Mouse (Mus musculus): ENCODE data around the gene Prpf38b. TPM values are rescaled to one million over a fixed set of nuclear protein-coding genes. Genes with fewer than 3 reads are reported as not detected.

Gene Prpf38b
- polyA plus RNA-seq, 1 experiment from 2014 or later = 44.0 TPM

- no peaks in the 10 kb centered on the region for H3K4me1 ChIP-seq (ENCODE audit: control insufficient read depth, insufficient read depth, low read length)
- H3K4me3 ChIP-seq (replicated peaks; ENCODE audit: low read depth, low read length) = no peak overlapping the region
- no peak overlapping the region for H3K4me2 ChIP-seq (ENCODE audit: low read length)
- H3K27me3 ChIP-seq (ENCODE audit: control insufficient read depth, insufficient read depth, low read length) = no peaks in the 10 kb centered on the region
- H3K9me3 ChIP-seq (ENCODE audit: control insufficient read depth, low read length) = no peaks in the 10 kb centered on the region
- WGBS = 97% methylated on average over 6 of the region's 6 CpGs
- DNase-seq (no peak), ATAC-seq (ENCODE audit: low FRiP score, low TSS enrichment) (no peak)
- H3K36me3 ChIP-seq (ENCODE audit: control insufficient read depth, insufficient read depth, low read length) = no peaks in the 10 kb centered on the region
- H3K27ac ChIP-seq (replicated peaks; ENCODE audit: low read depth, low read length) = no peak overlapping the region
- H3K9ac ChIP-seq (replicated peaks; ENCODE audit: low read length) = no peak overlapping the region
Measured at GRCm38 (mm10) chr3:108933557-108933956, 22.0 kb upstream of the Prpf38b start.

GRCm38 (mm10) chr3:108926308-108926707, 14.8 kb upstream of the Prpf38b start:
- Histone ChIP-seq H3K4me3 (replicated peaks; ENCODE audit: low read depth, low read length) (no peak overlapping the region), H3K27ac (replicated peaks; ENCODE audit: low read depth, low read length) (no peak overlapping the region), H3K9ac (replicated peaks; ENCODE audit: low read length) (no peak overlapping the region), H3K4me1 (ENCODE audit: control insufficient read depth, insufficient read depth, low read length) (no peaks in the 10 kb centered on the region), H3K27me3 (ENCODE audit: control insufficient read depth, insufficient read depth, low read length) (no peaks in the 10 kb centered on the region), H3K36me3 (ENCODE audit: control insufficient read depth, insufficient read depth, low read length) (no peaks in the 10 kb centered on the region), H3K9me3 (ENCODE audit: control insufficient read depth, low read length) (no peaks in the 10 kb centered on the region), H3K4me2 (ENCODE audit: low read length) (no peak overlapping the region)
- ATAC-seq (ENCODE audit: low FRiP score, low TSS enrichment) (no peak), DNase-seq (no peak)
- 75% methylated on average over 1 of the region's 1 CpGs for WGBS

GRCm38 (mm10) chr3:108925677-108926076, 14.2 kb upstream of the Prpf38b start:
- WGBS = 92% methylated on average over 4 of the region's 4 CpGs
- Histone ChIP-seq H3K27ac (replicated peaks; ENCODE audit: low read depth, low read length) (no peak overlapping the region), H3K9me3 (ENCODE audit: control insufficient read depth, low read length) (no peaks in the 10 kb centered on the region), H3K4me2 (ENCODE audit: low read length) (no peak overlapping the region), H3K4me3 (replicated peaks; ENCODE audit: low read depth, low read length) (no peak overlapping the region), H3K27me3 (ENCODE audit: control insufficient read depth, insufficient read depth, low read length) (no peaks in the 10 kb centered on the region), H3K36me3 (ENCODE audit: control insufficient read depth, insufficient read depth, low read length) (no peaks in the 10 kb centered on the region), H3K4me1 (ENCODE audit: control insufficient read depth, insufficient read depth, low read length) (no peaks in the 10 kb centered on the region), H3K9ac (replicated peaks; ENCODE audit: low read length) (no peak overlapping the region)
- DNase-seq = no peak
- ATAC-seq (ENCODE audit: low FRiP score, low TSS enrichment) = no peak

GRCm38 (mm10) chr3:108921822-108922221, 10.3 kb upstream of the Prpf38b start:
- DNase-seq = no peak

GRCm38 (mm10) chr3:108920442-108921070, 9.0 kb upstream of the Prpf38b start:
- no peak overlapping the region for H3K27ac ChIP-seq (replicated peaks; ENCODE audit: low read depth, low read length)
- no peaks in the 10 kb centered on the region for H3K36me3 ChIP-seq (ENCODE audit: control insufficient read depth, insufficient read depth, low read length)
- WGBS = 89% methylated on average over 3 of the region's 3 CpGs
- H3K9ac ChIP-seq (replicated peaks; ENCODE audit: low read length) = no peak overlapping the region
- no peak overlapping the region for H3K4me2 ChIP-seq (ENCODE audit: low read length)
- H3K27me3 ChIP-seq (ENCODE audit: control insufficient read depth, insufficient read depth, low read length) = no peaks in the 10 kb centered on the region
- ATAC-seq (ENCODE audit: low FRiP score, low TSS enrichment) (no peak), DNase-seq (no peak)
- H3K4me3 ChIP-seq (replicated peaks; ENCODE audit: low read depth, low read length) = no peak overlapping the region
- no peaks in the 10 kb centered on the region for H3K4me1 ChIP-seq (ENCODE audit: control insufficient read depth, insufficient read depth, low read length)
- no peaks in the 10 kb centered on the region for H3K9me3 ChIP-seq (ENCODE audit: control insufficient read depth, low read length)

More at GRCm38 (mm10) chr3:108921822-108922221, 10.3 kb upstream of the Prpf38b start:
- no peak overlapping the region for H3K4me3 ChIP-seq (replicated peaks; ENCODE audit: low read depth, low read length)
- no peaks in the 10 kb centered on the region for H3K36me3 ChIP-seq (ENCODE audit: control insufficient read depth, insufficient read depth, low read length)
- H3K27ac ChIP-seq (replicated peaks; ENCODE audit: low read depth, low read length) = no peak overlapping the region
- WGBS = 88% methylated on average over 1 of the region's 1 CpGs
- no peak for ATAC-seq (ENCODE audit: low FRiP score, low TSS enrichment)
- H3K4me2 ChIP-seq (ENCODE audit: low read length) = no peak overlapping the region
- no peaks in the 10 kb centered on the region for H3K9me3 ChIP-seq (ENCODE audit: control insufficient read depth, low read length)
- H3K9ac ChIP-seq (replicated peaks; ENCODE audit: low read length) = no peak overlapping the region
- no peaks in the 10 kb centered on the region for H3K27me3 ChIP-seq (ENCODE audit: control insufficient read depth, insufficient read depth, low read length)
- H3K4me1 ChIP-seq (ENCODE audit: control insufficient read depth, insufficient read depth, low read length) = no peaks in the 10 kb centered on the region

GRCm38 (mm10) chr3:108918852-108919251, 7.3 kb upstream of the Prpf38b start:
- Histone ChIP-seq H3K27me3 (ENCODE audit: control insufficient read depth, insufficient read depth, low read length) (no peaks in the 10 kb centered on the region), H3K9ac (replicated peaks; ENCODE audit: low read length) (no peak overlapping the region), H3K36me3 (ENCODE audit: control insufficient read depth, insufficient read depth, low read length) (no peaks in the 10 kb centered on the region), H3K4me2 (ENCODE audit: low read length) (no peak overlapping the region), H3K4me3 (replicated peaks; ENCODE audit: low read depth, low read length) (no peak overlapping the region), H3K4me1 (ENCODE audit: control insufficient read depth, insufficient read depth, low read length) (no peaks in the 10 kb centered on the region), H3K9me3 (ENCODE audit: control insufficient read depth, low read length) (no peaks in the 10 kb centered on the region), H3K27ac (replicated peaks; ENCODE audit: low read depth, low read length) (no peak overlapping the region)
- 92% methylated on average over 1 of the region's 1 CpGs for WGBS
- no peak for DNase-seq
- ATAC-seq (ENCODE audit: low FRiP score, low TSS enrichment) = no peak

- ATAC-seq (ENCODE audit: low FRiP score, low TSS enrichment) (no peak), DNase-seq (no peak)
- Histone ChIP-seq H3K4me3 (replicated peaks; ENCODE audit: low read depth, low read length) (no peak overlapping the region), H3K4me2 (ENCODE audit: low read length) (no peak overlapping the region), H3K9ac (replicated peaks; ENCODE audit: low read length) (no peak overlapping the region), H3K27ac (replicated peaks; ENCODE audit: low read depth, low read length) (no peak overlapping the region), H3K9me3 (ENCODE audit: control insufficient read depth, low read length) (no peaks in the 10 kb centered on the region), H3K36me3 (ENCODE audit: control insufficient read depth, insufficient read depth, low read length) (no peaks in the 10 kb centered on the region), H3K4me1 (ENCODE audit: control insufficient read depth, insufficient read depth, low read length) (no peaks in the 10 kb centered on the region), H3K27me3 (ENCODE audit: control insufficient read depth, insufficient read depth, low read length) (no peaks in the 10 kb centered on the region)
- 44% methylated on average over 3 of the region's 3 CpGs for WGBS
Measured at GRCm38 (mm10) chr3:108917986-108918385, 6.5 kb upstream of the Prpf38b start.

GRCm38 (mm10) chr3:108916857-108917256, 5.3 kb upstream of the Prpf38b start:
- Histone ChIP-seq H3K27ac (replicated peaks; ENCODE audit: low read depth, low read length) (no peak overlapping the region), H3K9me3 (ENCODE audit: control insufficient read depth, low read length) (no peaks in the 10 kb centered on the region), H3K9ac (replicated peaks; ENCODE audit: low read length) (no peak overlapping the region), H3K4me2 (ENCODE audit: low read length) (no peak overlapping the region), H3K4me1 (ENCODE audit: control insufficient read depth, insufficient read depth, low read length) (peaks cover 5% of the 10 kb centered on the region; the same call in 1 of the 2 replicates), H3K4me3 (replicated peaks; ENCODE audit: low read depth, low read length) (no peak overlapping the region), H3K27me3 (ENCODE audit: control insufficient read depth, insufficient read depth, low read length) (no peaks in the 10 kb centered on the region), H3K36me3 (ENCODE audit: control insufficient read depth, insufficient read depth, low read length) (no peaks in the 10 kb centered on the region)
- no peak for DNase-seq
- no peak for ATAC-seq (ENCODE audit: low FRiP score, low TSS enrichment)
- WGBS = 34% methylated on average over 4 of the region's 4 CpGs

GRCm38 (mm10) chr3:108915999-108916398, 4.5 kb upstream of the Prpf38b start:
- H3K27me3 ChIP-seq (ENCODE audit: control insufficient read depth, insufficient read depth, low read length) = no peaks in the 10 kb centered on the region
- no peaks in the 10 kb centered on the region for H3K36me3 ChIP-seq (ENCODE audit: control insufficient read depth, insufficient read depth, low read length)
- no peak overlapping the region for H3K4me3 ChIP-seq (replicated peaks; ENCODE audit: low read depth, low read length)
- peaks cover 5% of the 10 kb centered on the region; the same call in 1 of the 2 replicates for H3K4me1 ChIP-seq (ENCODE audit: control insufficient read depth, insufficient read depth, low read length)
- WGBS = 85% methylated on average over 1 of the region's 1 CpGs
- no peak for ATAC-seq (ENCODE audit: low FRiP score, low TSS enrichment)
- no peak overlapping the region for H3K27ac ChIP-seq (replicated peaks; ENCODE audit: low read depth, low read length)
- no peaks in the 10 kb centered on the region for H3K9me3 ChIP-seq (ENCODE audit: control insufficient read depth, low read length)
- H3K9ac ChIP-seq (replicated peaks; ENCODE audit: low read length) = no peak overlapping the region
- no peak for DNase-seq
- H3K4me2 ChIP-seq (ENCODE audit: low read length) = no peak overlapping the region
